Mouse (Mus musculus) forebrain, embryonic 16.5 days (tissue): Measurements from ENCODE around the gene 1520401A03Rik. TPM values are rescaled to one million over a fixed set of nuclear protein-coding genes. Genes with fewer than 3 reads are reported as not detected.

Experiments
- ATAC-seq: fragments of 200-750 bp; cut with Nextera tagmentation; 2 replicates; pipeline ENCODE4 v1.8.0; 2017; ENCODE audit warnings: mild to moderate bottlenecking, moderate library complexity
- H3K27ac ChIP-seq: fragments of 300-500 bp; sonication (generic); 2 replicates; pipeline ENCODE4 v1.5.1; 2014; ENCODE audit warnings: low read length, control low read depth
- H3K27me3 ChIP-seq: fragments of 300-500 bp; sonication (generic); replicated peaks from 2 replicates; pipeline ENCODE4 v1.6.1; 2014; ENCODE audit warnings: low read length; ENCODE audit not compliant: control insufficient read depth, insufficient read depth
- H3K36me3 ChIP-seq: fragments of 300-500 bp; sonication (generic); 2 replicates; pipeline ENCODE4 v1.6.1; 2014; ENCODE audit not compliant: control insufficient read depth, insufficient read depth
- H3K4me1 ChIP-seq: fragments of 300-500 bp; sonication (generic); replicated peaks from 2 replicates; pipeline ENCODE4 v1.6.1; 2014; ENCODE audit warnings: low read length; ENCODE audit not compliant: control insufficient read depth, insufficient read depth
- H3K4me2 ChIP-seq: fragments of 300-500 bp; sonication (generic); 2 replicates; pipeline ENCODE4 v1.6.1; 2014; ENCODE audit warnings: mild to moderate bottlenecking, low read length, control low read depth
- H3K4me3 ChIP-seq: fragments of 300-500 bp; sonication (generic); replicated peaks from 2 replicates; pipeline ENCODE4 v1.5.1; 2014; ENCODE audit warnings: mild to moderate bottlenecking, low read length, control low read depth
- H3K9ac ChIP-seq: fragments of 300-500 bp; sonication (generic); replicated peaks from 2 replicates; pipeline ENCODE4 v1.6.1; 2014; ENCODE audit warnings: low read depth, low read length, control low read depth
- H3K9me3 ChIP-seq: fragments of 300-500 bp; sonication (generic); 2 replicates; pipeline ENCODE4 v1.6.1; 2016; ENCODE audit warnings: low read length; ENCODE audit not compliant: control insufficient read depth
- WGBS: fragments of 180-500 bp; shearing (Covaris S2); extraction: QIAGEN DNeasy Blood & Tissue Kit; methylation state at CpG from one replicate; pipeline ENCODE4 v1.1.7; 2014; 5-methylcytosine and 5-hydroxymethylcytosine counted together
- polyA plus RNA-seq: library from polyadenylated mRNA; unstranded; fragments of >200 nt; fragmentation: Nextera tagmentation; extraction: Ambion mirVana; gene quantifications from 2 replicates; pipeline ENCODE4 v1.2.1, GENCODE M21; 2015

Gene 1520401A03Rik
- polyA plus RNA-seq, 1 experiment from 2014 or later, result not detected

DNA sequence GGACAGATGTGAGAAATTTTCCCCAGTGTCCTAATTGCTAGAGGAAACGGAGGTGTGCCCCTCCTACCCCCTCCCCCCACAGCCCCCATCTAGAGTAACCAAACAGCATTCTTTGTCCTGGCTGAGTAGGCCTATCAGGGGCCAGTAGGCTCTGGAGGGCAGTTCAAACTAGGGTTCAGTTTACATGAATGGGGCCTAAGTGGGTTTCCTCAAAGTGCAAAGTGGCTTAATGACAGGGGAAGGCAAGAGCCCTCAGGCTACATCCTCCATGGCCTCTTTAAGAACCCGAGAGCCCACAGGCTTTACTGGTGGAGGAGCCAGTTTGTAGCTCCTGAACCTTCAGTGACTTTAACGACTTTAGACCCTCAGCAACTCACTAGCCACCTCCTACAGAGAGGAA, 26.8 kb downstream of the 1520401A03Rik start:
- Histone ChIP-seq H3K9me3 (no peaks in the 10 kb centered on the region), H3K4me2 (no peak overlapping the region), H3K4me3 (no peak overlapping the region), H3K4me1 (peaks cover 8% of the 10 kb centered on the region), H3K27me3 (peaks cover 16% of the 10 kb centered on the region), H3K9ac (no peak overlapping the region), H3K36me3 (no peaks in the 10 kb centered on the region), H3K27ac (no peak overlapping the region)
- 8% methylated on average over 3 of the region's 3 CpGs for WGBS
- no peak for ATAC-seq

DNA sequence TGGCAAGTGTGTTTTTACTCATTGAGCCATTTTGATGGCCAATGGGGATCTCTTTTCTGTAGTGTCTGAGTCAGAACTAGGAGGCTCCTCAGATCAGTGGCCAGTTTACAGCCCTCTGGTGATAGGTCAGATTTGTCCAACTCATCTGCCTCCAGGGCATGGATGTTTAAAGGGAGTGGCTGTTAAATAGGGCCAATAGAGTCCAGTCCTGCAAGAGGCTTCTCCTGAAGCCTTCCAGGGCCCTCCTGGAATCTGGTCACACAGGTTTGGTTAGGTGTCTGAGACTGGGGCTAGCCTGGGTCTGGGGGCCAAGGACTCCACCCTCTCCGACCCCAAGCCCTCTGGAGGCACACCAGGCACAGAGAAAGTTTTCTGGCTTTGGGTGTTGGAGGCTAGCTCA, 28.1 kb downstream of the 1520401A03Rik start:
- Histone ChIP-seq H3K9ac (no peak overlapping the region), H3K4me3 (no peak overlapping the region), H3K36me3 (no peaks in the 10 kb centered on the region), H3K4me1 (peaks cover 4% of the 10 kb centered on the region), H3K4me2 (no peak overlapping the region), H3K27me3 (peaks cover 14% of the 10 kb centered on the region), H3K9me3 (no peaks in the 10 kb centered on the region), H3K27ac (no peak overlapping the region)
- WGBS, result 83% methylated on average over 1 of the region's 1 CpGs
- ATAC-seq, result no peak

DNA sequence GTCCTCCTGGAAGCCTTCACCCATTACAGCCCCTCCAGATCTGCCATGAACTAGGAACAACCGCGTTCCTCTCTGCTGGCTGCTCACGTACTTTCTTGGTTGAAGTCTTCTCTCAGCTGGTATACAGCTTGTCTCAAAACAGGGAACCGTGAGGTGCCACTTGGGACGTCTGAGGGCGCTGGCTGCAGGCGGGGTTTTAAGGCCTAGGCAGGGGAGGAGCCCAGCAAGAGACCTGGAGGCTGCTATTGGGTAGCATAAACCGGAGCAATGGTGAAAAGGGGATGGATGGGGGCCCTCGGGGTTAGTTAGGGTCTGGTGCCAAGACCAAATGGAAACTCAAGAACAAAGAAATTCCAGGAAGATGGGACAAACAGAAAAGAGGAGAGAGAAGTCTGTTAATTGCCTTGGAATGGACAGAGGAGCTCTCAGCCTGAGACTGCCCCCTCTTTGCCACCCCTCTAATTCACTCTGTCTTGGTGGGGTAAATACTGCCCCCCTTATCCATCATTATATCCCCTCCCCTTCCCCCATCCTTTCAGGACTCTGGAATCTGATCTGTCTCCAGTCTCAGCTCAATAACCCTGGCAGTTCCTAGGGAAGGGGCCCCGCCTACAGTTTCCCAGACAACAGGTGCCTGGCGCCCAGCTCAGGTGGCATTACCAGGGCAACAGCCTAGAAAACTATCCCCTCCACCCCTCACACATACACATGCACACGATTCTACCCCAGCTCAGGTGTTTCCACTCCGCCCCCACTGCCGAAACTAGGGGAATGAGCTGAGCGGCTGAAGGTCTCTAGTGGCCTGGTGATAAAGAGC, 38.5 kb downstream of the 1520401A03Rik start, which contains the start of gene Cldn9:
Cldn9 (minus strand) TSS at position 171 of the 817 bp plus-strand sequence.
- WGBS, result 14% methylated on average over 15 of the region's 15 CpGs
- H3K4me3 ChIP-seq, result no peak within 1 kb of the TSS
- H3K27ac ChIP-seq, result no peak within 1 kb of the TSS
- H3K4me2 ChIP-seq, result no peak within 1 kb of the TSS
- no peak within 1 kb of the TSS for H3K9ac ChIP-seq
- H3K4me1 ChIP-seq, result peaks cover 9% of the 10 kb centered on the region
- peaks cover 26% of the 10 kb centered on the region for H3K27me3 ChIP-seq
- H3K36me3 ChIP-seq, result no peaks in the 10 kb centered on the region
- H3K9me3 ChIP-seq, result no peaks in the 10 kb centered on the region
- ATAC-seq, result no peak

DNA sequence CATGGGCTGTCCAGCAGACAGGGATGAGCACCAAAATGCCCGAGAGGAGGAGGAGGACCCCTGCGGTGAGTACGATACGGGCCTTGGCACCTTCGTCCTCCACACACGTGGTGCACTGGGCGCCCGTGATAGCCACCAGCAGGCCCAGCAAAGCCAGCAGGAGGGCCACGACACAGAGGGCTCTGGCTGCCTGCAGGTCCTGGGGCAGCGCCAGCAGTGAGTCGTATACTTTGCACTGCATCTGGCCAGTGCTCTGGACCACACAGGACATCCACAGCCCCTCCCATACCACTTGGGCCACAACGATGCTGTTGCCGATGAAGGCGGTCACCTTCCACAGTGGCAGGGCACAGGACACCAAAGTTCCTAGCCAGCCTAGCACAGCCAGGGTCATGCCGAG, 39.4 kb downstream of the 1520401A03Rik start:
- H3K36me3 ChIP-seq, result no peaks in the 10 kb centered on the region
- 29% methylated on average over 15 of the region's 15 CpGs for WGBS
- H3K4me2 ChIP-seq, result no peak overlapping the region
- no peak for ATAC-seq
- no peaks in the 10 kb centered on the region for H3K9me3 ChIP-seq
- no peak overlapping the region for H3K27ac ChIP-seq
- H3K4me1 ChIP-seq, result peaks cover 9% of the 10 kb centered on the region
- H3K9ac ChIP-seq, result no peak overlapping the region
- H3K4me3 ChIP-seq, result no peak overlapping the region
- H3K27me3 ChIP-seq, result peaks cover 35% of the 10 kb centered on the region

DNA sequence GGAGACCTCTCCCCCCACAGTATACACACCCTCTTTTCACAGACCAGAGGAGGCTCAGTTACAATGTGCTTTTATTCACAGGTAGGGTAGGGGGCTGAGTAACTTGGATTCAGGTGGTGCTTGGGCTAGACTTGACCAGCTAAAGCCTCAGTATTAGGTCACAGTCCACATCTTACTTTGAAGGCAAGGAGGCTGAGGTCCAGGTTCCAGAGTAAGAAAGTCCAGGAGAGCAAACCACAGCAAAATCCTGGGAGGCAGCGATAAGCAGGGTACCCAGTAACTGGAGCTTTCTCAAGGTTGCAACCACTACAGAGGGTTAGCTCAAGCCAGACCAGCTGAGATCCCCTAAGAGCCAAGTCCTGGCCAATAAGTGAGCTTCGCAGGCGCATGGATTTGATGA, 40.1 kb downstream of the 1520401A03Rik start:
- H3K27ac ChIP-seq, result no peak overlapping the region
- H3K4me3 ChIP-seq, result no peak overlapping the region
- no peaks in the 10 kb centered on the region for H3K9me3 ChIP-seq
- H3K4me1 ChIP-seq, result peaks cover 9% of the 10 kb centered on the region
- H3K9ac ChIP-seq, result no peak overlapping the region
- peaks cover 35% of the 10 kb centered on the region for H3K27me3 ChIP-seq
- no peaks in the 10 kb centered on the region for H3K36me3 ChIP-seq
- ATAC-seq, result no peak
- WGBS, result 74% methylated on average over 3 of the region's 3 CpGs
- no peak overlapping the region for H3K4me2 ChIP-seq

DNA sequence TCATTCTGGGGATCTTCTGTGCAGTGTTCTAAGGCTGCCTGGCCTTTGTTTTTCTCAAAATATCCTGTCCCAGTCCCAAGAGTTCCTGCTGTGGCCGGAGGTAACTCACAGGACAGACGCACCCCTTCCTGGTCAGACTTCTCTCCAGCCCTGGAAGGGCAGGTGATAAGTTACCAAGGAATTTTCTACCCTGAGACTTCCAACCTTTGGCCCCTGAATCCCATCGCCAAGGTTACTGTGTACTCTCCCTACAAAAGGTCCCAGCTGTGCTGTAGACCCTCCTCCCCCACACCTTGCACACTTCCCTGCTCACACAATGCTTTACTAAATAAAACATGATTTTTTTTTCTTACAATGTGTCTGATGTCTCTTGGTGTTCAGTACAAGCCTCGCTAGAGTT, 40.5 kb downstream of the 1520401A03Rik start:
- Histone ChIP-seq H3K27ac (no peak overlapping the region), H3K4me3 (no peak overlapping the region), H3K36me3 (no peaks in the 10 kb centered on the region), H3K4me2 (no peak overlapping the region), H3K9me3 (no peaks in the 10 kb centered on the region), H3K9ac (no peak overlapping the region), H3K4me1 (peaks cover 13% of the 10 kb centered on the region), H3K27me3 (peaks cover 35% of the 10 kb centered on the region)
- no peak for ATAC-seq
- 72% methylated on average over 4 of the region's 4 CpGs for WGBS

DNA sequence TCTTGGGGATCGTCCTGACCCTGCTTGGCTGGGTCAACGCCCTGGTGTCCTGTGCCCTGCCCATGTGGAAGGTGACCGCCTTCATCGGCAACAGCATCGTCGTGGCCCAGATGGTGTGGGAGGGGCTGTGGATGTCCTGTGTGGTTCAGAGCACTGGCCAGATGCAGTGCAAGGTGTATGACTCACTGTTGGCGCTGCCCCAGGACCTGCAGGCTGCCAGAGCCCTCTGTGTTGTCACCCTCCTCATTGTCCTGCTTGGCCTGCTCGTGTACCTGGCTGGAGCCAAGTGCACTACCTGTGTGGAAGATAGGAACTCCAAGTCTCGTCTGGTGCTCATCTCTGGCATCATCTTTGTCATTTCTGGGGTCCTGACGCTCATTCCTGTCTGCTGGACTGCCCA, 41.5 kb downstream of the 1520401A03Rik start:
- ATAC-seq, result no peak
- no peaks in the 10 kb centered on the region for H3K9me3 ChIP-seq
- no peaks in the 10 kb centered on the region for H3K36me3 ChIP-seq
- H3K4me3 ChIP-seq, result no peak overlapping the region
- H3K4me1 ChIP-seq, result peaks cover 23% of the 10 kb centered on the region
- no peak overlapping the region for H3K4me2 ChIP-seq
- WGBS, result 74% methylated on average over 10 of the region's 10 CpGs
- no peak overlapping the region for H3K9ac ChIP-seq
- H3K27ac ChIP-seq, result no peak overlapping the region
- peaks cover 39% of the 10 kb centered on the region for H3K27me3 ChIP-seq

DNA sequence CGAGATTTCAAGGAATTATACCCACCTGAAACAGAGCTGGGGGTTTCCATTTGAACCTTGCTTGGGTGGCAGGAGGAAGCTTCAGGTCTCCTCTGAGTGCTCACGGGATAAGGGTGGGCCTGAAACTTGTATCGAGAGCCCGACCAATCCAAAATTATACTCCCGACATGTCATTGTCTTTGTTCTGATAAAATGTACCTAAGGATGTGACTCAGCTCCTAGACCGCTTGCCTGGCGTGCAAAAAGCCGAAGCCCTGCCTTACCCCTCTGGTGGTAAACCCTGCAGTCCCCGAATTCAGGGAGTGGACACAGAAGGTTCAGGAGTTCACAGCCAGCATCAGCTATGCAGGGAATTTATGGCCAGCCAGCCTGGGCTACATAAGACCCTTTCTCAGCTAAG, 42.2 kb downstream of the 1520401A03Rik start:
- Histone ChIP-seq H3K36me3 (no peaks in the 10 kb centered on the region), H3K9me3 (no peaks in the 10 kb centered on the region), H3K27ac (no peak overlapping the region), H3K4me1 (peaks cover 24% of the 10 kb centered on the region), H3K9ac (no peak overlapping the region), H3K4me2 (no peak overlapping the region), H3K4me3 (no peak overlapping the region), H3K27me3 (peaks cover 44% of the 10 kb centered on the region)
- WGBS, result 82% methylated on average over 9 of the region's 9 CpGs
- ATAC-seq, result no peak

DNA sequence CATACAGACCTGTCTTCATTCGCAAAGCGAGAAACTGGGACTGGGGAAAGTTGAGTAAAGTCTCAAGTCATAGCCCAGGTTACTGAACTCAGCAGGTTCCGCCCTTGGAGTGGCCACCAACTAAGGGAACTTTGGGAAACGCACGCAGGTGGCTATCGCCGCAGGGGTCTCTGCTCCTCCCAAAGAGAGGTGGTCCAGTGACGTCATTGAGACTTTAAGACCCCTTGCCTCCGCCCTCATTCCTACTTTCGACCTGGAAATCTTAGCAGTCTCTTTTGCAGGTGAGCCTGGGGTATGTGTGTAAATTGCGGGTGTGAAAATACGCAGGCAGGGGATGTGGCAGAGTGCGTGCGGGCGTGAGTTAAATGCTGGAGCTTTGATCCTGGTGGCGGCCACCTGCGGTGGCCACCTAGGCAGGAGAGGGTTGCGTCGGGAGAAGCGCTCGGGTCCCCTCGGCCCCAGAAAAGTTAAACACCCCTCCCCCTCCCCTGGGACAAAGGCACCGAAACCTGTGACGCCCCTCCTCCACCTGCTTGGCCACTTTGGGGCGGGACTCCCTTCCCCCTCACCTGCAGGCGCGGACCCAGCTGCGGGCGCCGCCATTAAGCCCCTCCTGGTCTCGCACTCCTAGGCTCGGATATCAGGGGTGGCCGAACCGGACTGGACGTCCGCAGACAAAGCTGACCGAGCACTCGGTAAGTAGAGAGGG, 43.3 kb downstream of the 1520401A03Rik start, which contains the start of gene Cldn6:
Cldn6 (plus strand) TSS at position 123 of the 709 bp plus-strand sequence.
- no peak for ATAC-seq
- 2% methylated on average over 38 of the region's 38 CpGs for WGBS

More for the DNA sequence above, 43.3 kb downstream of the 1520401A03Rik start, which contains the start of gene Cldn6:
- Histone ChIP-seq H3K36me3 (no peaks in the 10 kb centered on the region), H3K9ac (no peak within 1 kb of the TSS), H3K27ac (no peak within 1 kb of the TSS), H3K4me2 (peak within 1 kb of the TSS; percentile 28; the same call in 1 of the 2 replicates), H3K4me3 (peak within 1 kb of the TSS; percentile 4; the same call in 1 of the 2 replicates), H3K9me3 (no peaks in the 10 kb centered on the region), H3K27me3 (peaks cover 44% of the 10 kb centered on the region), H3K4me1 (peaks cover 30% of the 10 kb centered on the region)
